Mouse (Mus musculus) heart, postnatal 0 days (tissue): ENCODE measurements around the gene Gm5105. TPM values are rescaled to one million over a fixed set of nuclear protein-coding genes. Genes with fewer than 3 reads are reported as not detected.

Experiments used
- ATAC-seq: fragments of 200-750 bp; cut with Nextera tagmentation; 2 replicates; pipeline ENCODE4 v1.8.0; 2017; ENCODE audit warnings: low read depth, moderate number of reproducible peaks, moderate library complexity; ENCODE audit not compliant: insufficient read depth
- DNase-seq: peaks from one replicate; pipeline ENCODE4 v3.0.0-alpha.2; 2016; ENCODE audit warnings: low spot score
- H3K27ac ChIP-seq: fragments of 300-500 bp; sonication (generic); 2 replicates; pipeline ENCODE4 v1.5.1; 2014; ENCODE audit warnings: low read depth, mild to moderate bottlenecking
- H3K27me3 ChIP-seq: fragments of 300-500 bp; sonication (generic); 2 replicates; pipeline ENCODE4 v1.6.1; 2014; ENCODE audit warnings: low read length, mixed read lengths; ENCODE audit not compliant: control insufficient read depth, insufficient read depth
- H3K36me3 ChIP-seq: fragments of 300-500 bp; sonication (generic); replicated peaks from 2 replicates; pipeline ENCODE4 v1.6.1; 2014; ENCODE audit warnings: low read length, mixed read lengths; ENCODE audit not compliant: control insufficient read depth, insufficient read depth
- H3K4me1 ChIP-seq: fragments of 300-500 bp; sonication (generic); 2 replicates; pipeline ENCODE4 v1.6.1; 2014; ENCODE audit warnings: antibody characterized with exemption; ENCODE audit not compliant: control insufficient read depth, insufficient read depth
- H3K4me2 ChIP-seq: fragments of 300-500 bp; sonication (generic); 2 replicates; pipeline ENCODE4 v1.6.1; 2014; ENCODE audit warnings: low read depth, mild to moderate bottlenecking, low read length, moderate library complexity
- H3K4me3 ChIP-seq: fragments of 300-500 bp; sonication (generic); 2 replicates; pipeline ENCODE4 v1.5.1; 2014; ENCODE audit warnings: low read depth, low read length
- H3K9ac ChIP-seq: fragments of 300-500 bp; sonication (generic); replicated peaks from 2 replicates; pipeline ENCODE4 v1.6.1; 2014; ENCODE audit warnings: low read depth, low read length, mixed read lengths
- H3K9me3 ChIP-seq: fragments of 300-500 bp; sonication (generic); replicated peaks from 2 replicates; pipeline ENCODE4 v1.6.1; 2016; ENCODE audit warnings: low read length; ENCODE audit not compliant: control insufficient read depth
- CTCF ChIP-seq: IDR thresholded peaks from 2 replicates; pipeline ENCODE4 v1.5.1; 2016; ENCODE audit warnings: antibody characterized with exemption, control low read depth, low read depth
- EP300 ChIP-seq: IDR thresholded peaks from 2 replicates; pipeline ENCODE4 v1.6.1; 2016; ENCODE audit warnings: antibody characterized with exemption, low read depth
- WGBS: fragments of 180-500 bp; shearing (Covaris S2); extraction: QIAGEN DNeasy Blood & Tissue Kit; methylation state at CpG from one replicate; pipeline ENCODE4 v1.1.7; 2014; 5-methylcytosine and 5-hydroxymethylcytosine counted together
- polyA plus RNA-seq: library from polyadenylated mRNA; unstranded; fragments of >200 nt; fragmentation: Nextera tagmentation; extraction: Ambion mirVana; gene quantifications from 2 replicates; pipeline ENCODE4 v1.2.1, GENCODE M21; 2015
- total RNA-seq: library from RNA; depleted of rRNA; stranded (reverse); fragments of >200 nt; gene quantifications from 2 replicates; pipeline ENCODE4 v1.2.3, GENCODE M21; 2014; ENCODE audit warnings: low replicate concordance

The Gm5105 gene
- total and polyA plus RNA-seq, 2 experiments from 2014 or later: 0.11 to 0.64 TPM

GRCm38 (mm10) chr3:138062673-138063072 is 4.5 kb downstream of the Gm5105 start:
- Histone ChIP-seq H3K9ac (no peak overlapping the region), H3K4me2 (no peak overlapping the region), H3K36me3 (no peaks in the 10 kb centered on the region), H3K27ac (peak overlapping the region; percentile 95), H3K4me3 (no peak overlapping the region), H3K9me3 (no peaks in the 10 kb centered on the region), H3K4me1 (peaks cover 30% of the 10 kb centered on the region), H3K27me3 (no peaks in the 10 kb centered on the region)
- WGBS: 68% methylated on average over 4 of the region's 4 CpGs
- no peak for DNase-seq
- no peak for TF ChIP-seq EP300
- no peak for TF ChIP-seq CTCF
- no peak for ATAC-seq

DNA sequence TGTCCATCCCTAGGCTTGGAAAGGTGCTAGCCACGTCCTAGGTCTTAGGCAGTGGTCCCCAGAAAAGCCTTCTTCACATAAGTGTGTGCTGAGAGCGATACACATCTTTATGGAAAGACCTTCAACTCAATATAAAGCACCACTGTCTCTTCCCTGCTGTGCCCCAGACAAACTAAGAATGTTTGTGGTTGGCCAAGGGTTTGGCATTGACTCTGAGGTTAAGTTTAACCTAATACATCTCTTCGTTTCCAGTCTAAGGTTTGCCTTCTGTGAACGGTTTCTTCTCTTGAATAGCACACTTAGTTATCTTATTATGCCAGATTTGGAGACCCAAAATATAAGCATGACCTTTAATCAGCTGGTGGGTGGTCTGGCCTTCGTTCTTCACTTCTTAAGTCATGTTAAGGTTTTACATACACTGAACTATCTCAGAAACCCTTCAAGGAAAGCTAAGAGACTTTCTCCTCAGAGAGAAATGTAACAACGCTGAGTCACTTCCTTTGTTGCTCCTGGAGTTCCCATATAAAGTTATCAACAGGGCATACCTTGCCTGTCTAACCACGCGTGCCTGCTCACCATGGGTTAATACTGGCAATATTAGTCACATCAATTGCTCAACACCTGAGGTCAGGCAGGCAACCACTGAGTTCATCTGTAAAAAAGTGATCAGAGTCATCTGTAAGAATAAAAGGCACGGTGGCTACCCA is 5.8 kb downstream of the Gm5105 start:
- no peak overlapping the region for H3K4me2 ChIP-seq
- peaks cover 38% of the 10 kb centered on the region for H3K4me1 ChIP-seq
- peak overlapping the region; percentile 72; the same call in 1 of the 2 replicates for H3K27ac ChIP-seq
- no peak overlapping the region for H3K4me3 ChIP-seq
- WGBS: 68% methylated on average over 9 of the region's 9 CpGs
- DNase-seq (no peak), ATAC-seq (no peak)
- H3K9me3 ChIP-seq: no peaks in the 10 kb centered on the region
- no peaks in the 10 kb centered on the region for H3K27me3 ChIP-seq
- no peaks in the 10 kb centered on the region for H3K36me3 ChIP-seq
- H3K9ac ChIP-seq: no peak overlapping the region
- no peak for TF ChIP-seq CTCF
- TF ChIP-seq EP300: no peak

DNA sequence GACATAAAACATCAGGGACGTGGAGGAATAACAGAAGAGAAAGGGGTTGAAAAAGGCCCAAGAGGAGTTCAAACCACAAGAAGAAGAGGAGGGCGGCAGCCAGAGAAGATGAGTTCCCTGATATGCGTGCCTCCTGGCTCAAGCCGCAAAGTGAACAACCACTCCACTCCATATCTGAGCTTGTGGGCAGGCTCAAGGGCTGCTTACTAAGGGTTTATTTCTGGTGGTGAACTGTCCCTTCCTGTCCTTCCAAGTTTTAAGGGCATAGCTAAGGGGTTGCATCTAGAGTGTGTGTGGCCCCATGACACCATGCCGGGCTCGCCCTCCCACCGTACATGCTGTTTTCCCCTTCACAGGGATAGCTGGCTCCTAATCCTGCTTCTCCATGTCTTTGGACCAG is 6.8 kb downstream of the Gm5105 start:
- Histone ChIP-seq H3K4me1 (peaks cover 41% of the 10 kb centered on the region), H3K9me3 (no peaks in the 10 kb centered on the region), H3K27me3 (no peaks in the 10 kb centered on the region), H3K9ac (no peak overlapping the region), H3K4me2 (peak overlapping the region; percentile 12; the same call in 1 of the 2 replicates), H3K36me3 (no peaks in the 10 kb centered on the region), H3K27ac (peak overlapping the region; percentile 72), H3K4me3 (no peak overlapping the region)
- TF ChIP-seq CTCF (no peak), EP300 (no peak)
- ATAC-seq (peak; percentile 74), DNase-seq (peak; percentile 66)
- WGBS: 46% methylated on average over 7 of the region's 7 CpGs

DNA sequence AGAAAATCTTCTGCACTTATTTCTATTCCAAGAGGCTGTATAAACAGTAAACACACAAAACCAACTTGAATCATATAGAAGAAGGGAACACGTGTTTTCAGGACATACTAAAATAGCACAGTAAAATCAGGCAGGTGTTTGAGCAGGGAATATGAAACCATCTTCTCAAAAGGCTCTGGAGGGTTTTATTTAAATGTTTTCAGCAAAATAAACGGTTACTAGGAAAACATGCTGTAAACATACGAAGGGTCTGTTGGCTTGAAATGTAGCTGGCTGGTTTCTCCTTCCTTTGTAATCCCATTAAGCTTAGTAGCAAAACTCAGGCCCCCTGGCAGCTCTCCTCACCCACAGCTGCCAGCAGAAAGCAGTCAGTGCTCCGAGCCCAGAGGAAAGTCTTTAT is 9.0 kb downstream of the Gm5105 start:
- no peak overlapping the region for H3K4me2 ChIP-seq
- no peak for TF ChIP-seq EP300
- TF ChIP-seq CTCF: no peak
- no peaks in the 10 kb centered on the region for H3K36me3 ChIP-seq
- H3K27ac ChIP-seq: no peak overlapping the region
- WGBS: 60% methylated on average over 4 of the region's 4 CpGs
- no peak overlapping the region for H3K9ac ChIP-seq
- no peak for ATAC-seq
- H3K9me3 ChIP-seq: no peaks in the 10 kb centered on the region
- peaks cover 35% of the 10 kb centered on the region for H3K4me1 ChIP-seq
- no peaks in the 10 kb centered on the region for H3K27me3 ChIP-seq
- DNase-seq: no peak
- no peak overlapping the region for H3K4me3 ChIP-seq

DNA sequence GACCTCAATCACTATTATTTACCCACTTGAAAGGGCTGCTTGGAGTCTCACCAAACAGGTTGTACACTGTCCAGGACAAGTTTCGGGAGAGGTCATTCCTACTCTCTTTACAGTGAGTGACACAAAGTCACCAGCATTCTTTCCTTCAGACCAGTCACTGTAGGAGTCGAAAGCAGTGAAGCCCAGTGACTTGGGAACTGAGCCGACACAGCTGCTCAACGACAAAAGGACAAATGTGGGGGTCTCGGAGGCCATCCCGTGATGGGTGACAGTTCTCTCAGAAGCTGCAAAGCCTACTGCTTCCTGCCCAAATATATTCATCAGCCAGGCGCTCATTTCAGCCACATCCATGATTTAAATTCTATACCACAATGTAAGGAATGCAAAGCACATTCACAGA is 10.2 kb downstream of the Gm5105 start:
- Histone ChIP-seq H3K4me1 (peaks cover 35% of the 10 kb centered on the region), H3K9ac (no peak overlapping the region), H3K27ac (peak overlapping the region; percentile 45), H3K4me3 (no peak overlapping the region), H3K4me2 (no peak overlapping the region), H3K36me3 (no peaks in the 10 kb centered on the region), H3K9me3 (no peaks in the 10 kb centered on the region), H3K27me3 (no peaks in the 10 kb centered on the region)
- TF ChIP-seq EP300 (no peak), CTCF (no peak)
- DNase-seq: no peak
- 49% methylated on average over 7 of the region's 7 CpGs for WGBS
- ATAC-seq: no peak

- Histone ChIP-seq H3K4me2 (peak overlapping the region; percentile 39), H3K9ac (peak overlapping the region; percentile 46; the same call in 1 of the 2 replicates), H3K4me3 (no peak overlapping the region), H3K36me3 (no peaks in the 10 kb centered on the region), H3K27me3 (no peaks in the 10 kb centered on the region), H3K4me1 (peaks cover 19% of the 10 kb centered on the region), H3K9me3 (no peaks in the 10 kb centered on the region), H3K27ac (peak overlapping the region; percentile 98)
- ATAC-seq: peak; percentile 97
- peak; percentile 86 for DNase-seq
- WGBS: 8% methylated on average over 4 of the region's 4 CpGs
- peak; percentile 56 for TF ChIP-seq EP300
- TF ChIP-seq CTCF: no peak
Measured at GRCm38 (mm10) chr3:138053969-138054368, 13.2 kb downstream of the Gm5105 start.
